Mouse (Mus musculus) neural tube, embryonic 14.5 days (tissue): Measurements from ENCODE around the gene Tpgs1. TPM values are rescaled to one million over a fixed set of nuclear protein-coding genes. Genes with fewer than 3 reads are reported as not detected.

Experiments used
- ATAC-seq: fragments of 200-750 bp; cut with Nextera tagmentation; 2 replicates; pipeline ENCODE4 v1.8.0; 2017; ENCODE audit warnings: low read depth, mild to moderate bottlenecking, moderate TSS enrichment, moderate library complexity
- H3K27ac ChIP-seq: fragments of 300-500 bp; sonication (generic); 2 replicates; pipeline ENCODE4 v1.5.1; 2014; ENCODE audit warnings: low read depth, mild to moderate bottlenecking, control low read depth, low read length, moderate library complexity, mixed read lengths
- H3K27me3 ChIP-seq: fragments of 300-500 bp; sonication (generic); 2 replicates; pipeline ENCODE4 v1.6.1; 2014; ENCODE audit warnings: low read length; ENCODE audit not compliant: control insufficient read depth, insufficient read depth
- H3K36me3 ChIP-seq: fragments of 300-500 bp; sonication (generic); 2 replicates; pipeline ENCODE4 v1.6.1; 2014; ENCODE audit warnings: low read length, mixed read lengths; ENCODE audit not compliant: control insufficient read depth, insufficient read depth
- H3K4me1 ChIP-seq: fragments of 300-500 bp; sonication (generic); 2 replicates; pipeline ENCODE4 v1.6.1; 2014; ENCODE audit warnings: low read length; ENCODE audit not compliant: control insufficient read depth, insufficient read depth
- H3K4me2 ChIP-seq: fragments of 300-500 bp; sonication (generic); 2 replicates; pipeline ENCODE4 v1.6.1; 2014; ENCODE audit warnings: mild to moderate bottlenecking, low read depth, low read length, control low read depth
- H3K4me3 ChIP-seq: fragments of 300-500 bp; sonication (generic); 2 replicates; pipeline ENCODE4 v1.5.1; 2014; ENCODE audit warnings: low read depth, low read length, control low read depth, mixed read lengths
- H3K9ac ChIP-seq: fragments of 300-500 bp; sonication (generic); replicated peaks from 2 replicates; pipeline ENCODE4 v1.6.1; 2014; ENCODE audit warnings: low read depth, mild to moderate bottlenecking, control low read depth, low read length, mixed read lengths
- H3K9me3 ChIP-seq: fragments of 300-500 bp; sonication (generic); 2 replicates; pipeline ENCODE4 v1.6.1; 2016; ENCODE audit warnings: low read length; ENCODE audit not compliant: control insufficient read depth
- WGBS: fragments of 180-500 bp; shearing (Covaris S2); extraction: QIAGEN DNeasy Blood & Tissue Kit; methylation state at CpG from one replicate; pipeline ENCODE4 v1.1.7; 2014; 5-methylcytosine and 5-hydroxymethylcytosine counted together
- polyA plus RNA-seq: library from polyadenylated mRNA; unstranded; fragments of >200 nt; fragmentation: Nextera tagmentation; extraction: Ambion mirVana; gene quantifications from 2 replicates; pipeline ENCODE4 v1.2.1, GENCODE M21; 2014

Tpgs1 gene
- polyA plus RNA-seq, 1 experiment from 2014 or later, result 118 TPM

DNA sequence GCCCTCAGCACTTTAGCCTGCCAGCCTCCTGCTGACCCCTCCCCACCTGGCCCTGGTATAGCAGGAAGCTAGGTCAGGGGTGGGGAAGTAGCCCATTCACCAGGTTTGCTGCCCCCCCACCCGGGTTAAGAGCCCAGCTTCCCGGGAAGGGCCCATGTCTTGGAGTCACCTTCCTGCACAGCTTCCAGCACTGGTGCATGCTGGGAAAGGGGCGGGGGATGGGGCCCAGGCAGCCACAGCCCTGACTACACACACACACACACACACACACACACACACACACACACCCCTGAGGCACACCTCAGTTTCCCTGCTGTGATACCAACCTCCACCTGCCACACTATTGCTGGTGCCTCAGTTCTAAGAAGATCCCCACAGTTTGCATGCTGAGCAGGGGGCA is 7.3 kb upstream of the Tpgs1 start:
- Histone ChIP-seq H3K4me3 (no peak overlapping the region), H3K36me3 (no peaks in the 10 kb centered on the region), H3K9me3 (no peaks in the 10 kb centered on the region), H3K4me1 (no peaks in the 10 kb centered on the region), H3K27ac (no peak overlapping the region), H3K4me2 (no peak overlapping the region), H3K9ac (no peak overlapping the region), H3K27me3 (no peaks in the 10 kb centered on the region)
- 52% methylated on average over 3 of the region's 3 CpGs for WGBS
- ATAC-seq, result no peak

DNA sequence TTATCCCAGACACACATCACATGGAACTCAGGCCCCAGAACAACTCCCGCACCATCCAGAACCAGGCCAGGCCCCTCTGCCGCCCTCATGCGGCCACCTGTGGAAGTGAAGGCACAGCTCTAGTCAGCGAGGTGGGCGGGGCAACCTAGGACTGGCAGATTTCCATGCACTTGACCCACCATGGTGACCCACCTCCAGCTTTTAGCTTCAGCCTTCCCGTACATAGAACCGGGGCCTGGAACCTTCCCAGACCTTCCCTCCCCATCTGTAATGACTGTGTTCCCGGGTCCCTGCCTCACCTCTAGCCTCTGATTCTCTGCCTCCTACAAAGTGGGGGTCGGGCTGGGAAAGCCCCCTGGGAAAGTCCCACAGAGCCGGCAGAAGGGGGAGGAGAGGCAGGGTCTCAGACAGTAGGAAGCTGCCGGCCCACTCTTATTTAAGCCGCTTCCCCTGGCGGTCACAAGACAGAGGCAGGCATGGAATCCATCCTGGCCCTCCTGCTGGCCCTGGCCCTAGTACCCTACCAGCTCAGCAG is 5.0 kb upstream of the Tpgs1 start, which contains the start of gene Madcam1:
Gene Madcam1, plus strand, starts transcription at position 429 of the 535 bp plus-strand sequence.
- H3K4me2 ChIP-seq, result no peak within 1 kb of the TSS

GRCm38 (mm10) chr10:79665051-79665450 is 4.1 kb upstream of the Tpgs1 start:
- Histone ChIP-seq H3K27me3 (no peaks in the 10 kb centered on the region), H3K9ac (no peak overlapping the region), H3K4me1 (peaks cover 8% of the 10 kb centered on the region), H3K27ac (no peak overlapping the region), H3K9me3 (no peaks in the 10 kb centered on the region), H3K4me3 (no peak overlapping the region), H3K36me3 (no peaks in the 10 kb centered on the region), H3K4me2 (no peak overlapping the region)
- 87% methylated on average over 8 of the region's 8 CpGs for WGBS
- ATAC-seq, result no peak

More for the DNA sequence above, 5.0 kb upstream of the Tpgs1 start, which contains the start of gene Madcam1:
- Histone ChIP-seq H3K4me3 (no peak within 1 kb of the TSS), H3K9me3 (no peaks in the 10 kb centered on the region), H3K4me1 (peaks cover 8% of the 10 kb centered on the region), H3K36me3 (no peaks in the 10 kb centered on the region), H3K27me3 (no peaks in the 10 kb centered on the region), H3K27ac (no peak within 1 kb of the TSS), H3K9ac (no peak within 1 kb of the TSS)
- no peak for ATAC-seq
- 11% methylated on average over 13 of the region's 13 CpGs for WGBS

GRCm38 (mm10) chr10:79666493-79666892 is 2.7 kb upstream of the Tpgs1 start:
- ATAC-seq, result no peak
- Histone ChIP-seq H3K4me1 (peaks cover 17% of the 10 kb centered on the region), H3K4me3 (no peak overlapping the region), H3K4me2 (no peak overlapping the region), H3K36me3 (no peaks in the 10 kb centered on the region), H3K27me3 (no peaks in the 10 kb centered on the region), H3K9me3 (no peaks in the 10 kb centered on the region), H3K27ac (no peak overlapping the region), H3K9ac (no peak overlapping the region)
- 73% methylated on average over 9 of the region's 9 CpGs for WGBS

DNA sequence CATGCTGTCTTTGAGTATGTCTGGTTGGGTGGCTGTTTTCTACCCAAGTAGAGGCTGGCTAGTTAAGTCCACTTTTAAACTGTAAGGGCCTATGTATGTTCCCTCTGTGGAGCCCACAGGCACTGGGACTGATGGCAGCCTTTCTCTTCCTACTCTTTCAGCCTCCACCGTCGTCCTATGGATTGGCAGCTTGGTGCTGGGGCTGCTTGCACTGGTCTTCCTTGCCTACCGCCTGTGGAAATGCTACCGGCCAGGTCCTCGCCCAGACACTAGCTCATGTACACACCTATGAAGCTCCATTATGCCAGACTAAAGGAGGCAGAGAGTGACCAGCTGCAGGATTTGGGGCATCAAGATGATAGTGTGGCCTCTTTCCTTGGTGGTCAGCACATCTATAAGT is 1.1 kb upstream of the Tpgs1 start:
- ATAC-seq, result no peak
- Histone ChIP-seq H3K4me1 (peaks cover 17% of the 10 kb centered on the region), H3K4me3 (no peak overlapping the region; the same call in 1 of the 2 replicates), H3K27ac (peak overlapping the region; percentile 97), H3K36me3 (no peaks in the 10 kb centered on the region), H3K4me2 (peak overlapping the region; percentile 53), H3K9me3 (no peaks in the 10 kb centered on the region), H3K9ac (0 out of 2 replicates have a peak overlapping the region, but pooled peaks have one; percentile 5), H3K27me3 (no peaks in the 10 kb centered on the region)
- WGBS, result 86% methylated on average over 5 of the region's 5 CpGs

GRCm38 (mm10) chr10:79669576-79670057 is 448 bp downstream of the Tpgs1 start:
- peak overlapping the region; percentile 53 for H3K4me2 ChIP-seq
- ATAC-seq, result peak; percentile 62

GRCm38 (mm10) chr10:79670071-79670888 is 1.1 kb downstream of the Tpgs1 start:
- H3K4me2 ChIP-seq, result peak overlapping the region; percentile 53
- peak overlapping the region; percentile 91 for H3K4me3 ChIP-seq
- peak overlapping the region; percentile 83 for H3K9ac ChIP-seq
- H3K27me3 ChIP-seq, result no peaks in the 10 kb centered on the region
- H3K27ac ChIP-seq, result peak overlapping the region; percentile 97
- no peaks in the 10 kb centered on the region for H3K9me3 ChIP-seq
- ATAC-seq, result peak; percentile 29
- no peaks in the 10 kb centered on the region for H3K36me3 ChIP-seq
- 26% methylated on average over 15 of the region's 15 CpGs for WGBS
- peaks cover 17% of the 10 kb centered on the region for H3K4me1 ChIP-seq

More at GRCm38 (mm10) chr10:79669576-79670057, 448 bp downstream of the Tpgs1 start:
- no peaks in the 10 kb centered on the region for H3K27me3 ChIP-seq
- H3K36me3 ChIP-seq, result no peaks in the 10 kb centered on the region
- WGBS, result under 1% methylated on average over 46 of the region's 47 CpGs
- H3K4me3 ChIP-seq, result peak overlapping the region; percentile 91
- H3K27ac ChIP-seq, result peak overlapping the region; percentile 97
- H3K9me3 ChIP-seq, result no peaks in the 10 kb centered on the region
- peaks cover 17% of the 10 kb centered on the region for H3K4me1 ChIP-seq
- H3K9ac ChIP-seq, result peak overlapping the region; percentile 83

DNA sequence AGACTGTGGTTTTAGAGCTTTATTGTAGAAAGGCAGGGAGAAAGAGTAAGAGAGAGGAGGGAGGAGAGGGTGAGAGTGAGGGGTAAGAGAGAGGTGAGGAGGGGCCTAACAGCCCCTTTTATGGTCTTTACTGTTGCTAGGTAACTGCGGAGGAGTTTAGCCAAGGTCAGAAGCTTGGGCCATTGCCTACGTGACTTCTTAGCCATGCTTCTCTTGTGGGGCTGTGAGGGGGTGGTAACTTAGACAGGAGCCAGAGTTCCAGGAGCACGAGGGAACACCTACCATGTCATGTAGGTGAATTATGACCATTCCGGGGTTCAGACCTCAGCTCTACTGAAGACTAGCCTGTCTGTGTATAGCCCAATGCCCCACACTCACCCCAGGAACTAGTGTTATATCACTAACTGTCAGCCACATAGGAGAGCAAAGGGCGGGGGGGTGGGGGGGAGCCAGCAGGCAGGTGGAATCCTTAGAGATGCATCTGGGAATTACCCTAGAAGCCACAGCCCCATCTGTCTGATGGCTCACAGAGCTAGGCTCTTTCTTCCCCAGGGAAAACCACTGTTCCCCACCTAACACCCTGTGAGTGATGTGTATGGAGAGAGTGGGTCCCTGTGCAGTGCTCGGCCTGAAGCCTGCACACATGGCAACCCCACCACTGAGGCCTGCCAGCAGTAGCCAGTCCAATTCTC is 2.4 kb downstream of the Tpgs1 start:
- no peak overlapping the region for H3K9ac ChIP-seq
- H3K36me3 ChIP-seq, result 0 out of 2 replicates have a peak, but pooled peaks cover 7% of the 10 kb centered on the region
- H3K27me3 ChIP-seq, result no peaks in the 10 kb centered on the region
- no peaks in the 10 kb centered on the region for H3K9me3 ChIP-seq
- no peak overlapping the region for H3K4me2 ChIP-seq
- H3K4me1 ChIP-seq, result peaks cover 17% of the 10 kb centered on the region
- H3K27ac ChIP-seq, result no peak overlapping the region
- no peak for ATAC-seq
- 24% methylated on average over 6 of the region's 6 CpGs for WGBS
- H3K4me3 ChIP-seq, result no peak overlapping the region
